Mouse (Mus musculus) testis, adult 2 months (tissue): ENCODE measurements at regions not wholly inside any gene's neighbourhood (a gene's known extent, or its start where the extent isn't known, plus 50 kb on each side); places are given as distances from the start of the nearest gene placed in this dataset.

Experiments used
- H3K27ac ChIP-seq: fragments of 200-500 bp; 2 replicates; pipeline ENCODE4 v1.5.1; 2012; ENCODE audit warnings: low read depth, low read length; ENCODE audit not compliant: control insufficient read depth, insufficient read depth
- H3K27me3 ChIP-seq: fragments of 200-500 bp; 2 replicates; pipeline ENCODE4 v1.6.1; 2012; ENCODE audit warnings: mild to moderate bottlenecking, low read length, moderate library complexity; ENCODE audit not compliant: control insufficient read depth, insufficient read depth
- H3K36me3 ChIP-seq: fragments of 200-500 bp; 2 replicates; pipeline ENCODE4 v1.6.1; 2012; ENCODE audit warnings: mild to moderate bottlenecking, low read length; ENCODE audit not compliant: control insufficient read depth, insufficient read depth
- H3K4me1 ChIP-seq: fragments of 200-500 bp; 2 replicates; pipeline ENCODE4 v1.6.1; 2012; ENCODE audit warnings: low read length; ENCODE audit not compliant: control insufficient read depth, insufficient read depth
- H3K4me3 ChIP-seq: fragments of 200-500 bp; 2 replicates; pipeline ENCODE4 v1.5.1; 2012; ENCODE audit warnings: low read depth, mild to moderate bottlenecking, low read length, moderate library complexity, mixed read lengths; ENCODE audit not compliant: control insufficient read depth
- CTCF ChIP-seq: fragments of 200-500 bp; IDR thresholded peaks from 2 replicates; pipeline ENCODE4 v1.5.1; 2012; ENCODE audit warnings: low read depth, mild to moderate bottlenecking, inconsistent platforms, low read length, moderate library complexity; ENCODE audit not compliant: control insufficient read depth, insufficient read depth, insufficient replicate concordance
- POLR2A ChIP-seq: fragments of 200-500 bp; IDR thresholded peaks from 2 replicates; pipeline ENCODE4 v1.6.1; 2012; ENCODE audit warnings: low read depth, mild to moderate bottlenecking, inconsistent platforms, low read length, moderate library complexity; ENCODE audit not compliant: control insufficient read depth

DNA sequence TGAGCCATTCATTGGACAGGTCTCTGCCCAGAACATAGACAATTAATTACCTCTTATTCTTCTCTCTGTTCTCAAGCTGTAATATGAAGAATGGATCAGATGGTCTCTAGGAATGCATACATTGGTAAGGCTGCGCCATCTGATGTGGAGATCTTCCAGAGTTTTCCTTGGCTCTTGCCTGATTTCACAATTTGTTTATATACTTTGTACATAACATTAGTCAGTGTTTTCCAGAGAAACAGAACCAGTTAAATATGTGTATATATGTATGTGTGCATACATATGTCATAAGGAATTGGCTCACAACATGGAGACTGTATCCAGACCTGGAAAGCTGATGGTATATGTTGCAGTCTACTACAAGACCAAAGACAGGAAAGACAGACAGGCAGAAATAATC lies 198.5 kb upstream of the Vstm2b start:
- TF ChIP-seq POLR2A (no peak), CTCF (no peak)
- no peak overlapping the region for H3K27ac ChIP-seq

DNA sequence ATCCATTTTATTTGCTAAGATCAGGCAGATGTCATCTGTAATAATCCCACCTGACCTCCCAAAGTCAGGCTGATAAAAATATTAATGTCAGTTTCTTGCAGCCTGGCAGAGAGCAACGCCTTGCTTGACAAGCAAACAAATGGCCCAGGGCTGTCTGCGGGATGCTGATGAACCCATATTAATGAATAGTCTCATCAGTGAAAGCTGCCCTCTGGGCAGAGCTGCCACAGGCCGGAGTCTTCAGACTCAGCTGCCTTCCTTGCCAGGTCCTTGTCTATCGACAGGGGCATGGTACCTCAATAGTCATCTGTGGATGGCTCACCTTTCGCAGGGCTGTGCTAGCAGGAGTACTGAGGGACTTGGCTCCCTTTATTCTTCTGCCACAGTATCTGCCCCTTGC lies 197.5 kb upstream of the Vstm2b start:
- no peak overlapping the region for H3K27ac ChIP-seq
- no peaks in the 10 kb centered on the region for H3K36me3 ChIP-seq
- H3K4me1 ChIP-seq, result no peaks in the 10 kb centered on the region
- H3K4me3 ChIP-seq, result no peak overlapping the region
- TF ChIP-seq POLR2A (no peak), CTCF (no peak)
- no peaks in the 10 kb centered on the region for H3K27me3 ChIP-seq

More for the DNA sequence above, 198.5 kb upstream of the Vstm2b start:
- Histone ChIP-seq H3K4me1 (no peaks in the 10 kb centered on the region), H3K36me3 (no peaks in the 10 kb centered on the region), H3K4me3 (no peak overlapping the region), H3K27me3 (no peaks in the 10 kb centered on the region)

DNA sequence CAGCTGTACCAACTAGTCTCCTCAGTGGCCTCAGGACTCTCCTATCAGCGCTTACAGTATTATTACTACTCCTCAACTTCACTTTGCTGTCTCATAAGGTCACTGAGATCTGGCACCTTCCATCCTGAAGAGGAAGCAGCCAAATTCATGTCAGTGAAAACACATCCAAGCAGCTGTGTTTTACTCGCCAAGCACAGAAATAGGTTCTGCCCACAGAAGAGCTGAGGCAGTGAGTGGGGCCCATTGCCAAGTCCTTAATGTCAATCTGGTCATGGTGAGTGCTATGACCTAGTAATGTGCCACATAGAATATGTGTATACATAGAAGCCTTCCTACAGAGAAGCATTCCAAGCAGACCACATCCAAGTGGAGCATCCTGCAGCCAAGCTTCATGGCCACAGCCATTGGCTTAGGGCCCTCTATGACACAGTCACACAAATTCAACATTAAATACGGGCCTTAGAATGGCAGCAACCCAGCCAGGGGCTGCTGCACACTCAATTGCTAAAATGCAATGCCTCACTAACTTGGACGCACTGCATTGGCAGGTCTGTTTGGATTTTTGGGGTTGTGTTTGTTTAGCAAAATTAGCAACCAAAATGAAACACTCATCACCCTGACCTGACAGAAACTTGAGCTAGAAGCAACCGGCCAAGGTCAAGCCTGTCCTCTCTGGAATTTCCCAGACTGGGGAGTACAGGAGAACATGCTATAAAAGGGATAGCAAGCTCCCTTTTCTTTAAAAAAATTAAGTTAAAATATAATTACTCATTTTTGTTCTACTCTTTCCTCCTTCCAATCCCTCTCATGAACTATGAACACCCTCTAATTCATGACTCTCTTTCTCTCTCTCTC lies 195.7 kb upstream of the Vstm2b start:
- Histone ChIP-seq H3K4me3 (no peak overlapping the region), H3K36me3 (no peaks in the 10 kb centered on the region), H3K27ac (no peak overlapping the region), H3K27me3 (no peaks in the 10 kb centered on the region), H3K4me1 (no peaks in the 10 kb centered on the region)
- TF ChIP-seq CTCF, result no peak
- TF ChIP-seq POLR2A, result no peak

DNA sequence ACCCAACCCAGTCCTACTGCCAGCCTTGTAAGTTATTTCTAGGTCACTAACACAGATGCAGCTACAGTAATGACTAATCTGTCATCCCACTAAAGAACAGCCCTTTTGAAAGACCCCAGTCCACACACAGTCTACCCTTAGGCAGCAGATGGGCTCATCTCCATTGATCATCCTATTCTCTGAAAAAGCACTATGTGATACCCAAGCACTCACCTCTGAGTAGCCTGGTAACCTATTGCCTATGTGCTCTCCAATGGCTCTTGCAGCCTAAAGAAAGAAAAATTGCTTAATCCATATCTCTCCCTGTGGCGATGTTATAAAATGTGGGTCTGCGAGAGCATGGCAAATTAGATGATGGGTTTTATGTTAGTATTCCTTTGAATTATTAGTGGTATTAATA lies 189.9 kb upstream of the Vstm2b start:
- no peak overlapping the region for H3K27ac ChIP-seq
- H3K36me3 ChIP-seq, result no peaks in the 10 kb centered on the region
- TF ChIP-seq CTCF (no peak), POLR2A (no peak)
- H3K27me3 ChIP-seq, result no peaks in the 10 kb centered on the region
- no peak overlapping the region for H3K4me3 ChIP-seq
- no peaks in the 10 kb centered on the region for H3K4me1 ChIP-seq

DNA sequence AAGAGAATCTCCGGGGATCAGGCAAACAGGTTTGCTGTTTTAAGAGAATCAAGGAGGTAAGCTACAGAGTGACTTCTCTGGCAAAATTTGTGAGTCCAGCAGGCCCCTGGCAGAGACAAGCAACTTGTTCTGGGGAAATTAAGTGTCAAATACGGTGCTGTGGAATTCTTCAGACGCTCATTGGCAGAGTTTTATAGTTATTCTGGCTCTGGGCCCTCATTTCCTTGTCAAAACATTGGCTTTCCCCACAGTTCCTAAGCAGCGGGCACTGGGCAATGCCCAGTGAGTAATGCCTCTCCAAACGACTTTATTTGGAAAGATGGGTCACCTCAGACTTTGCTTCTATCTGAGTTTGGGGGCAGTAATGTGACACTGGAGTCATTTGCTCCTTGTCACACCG lies 180.1 kb upstream of the Vstm2b start:
- TF ChIP-seq CTCF, result no peak
- TF ChIP-seq POLR2A, result no peak
- Histone ChIP-seq H3K4me1 (no peaks in the 10 kb centered on the region), H3K27me3 (no peaks in the 10 kb centered on the region), H3K27ac (no peak overlapping the region), H3K36me3 (no peaks in the 10 kb centered on the region), H3K4me3 (no peak overlapping the region)

DNA sequence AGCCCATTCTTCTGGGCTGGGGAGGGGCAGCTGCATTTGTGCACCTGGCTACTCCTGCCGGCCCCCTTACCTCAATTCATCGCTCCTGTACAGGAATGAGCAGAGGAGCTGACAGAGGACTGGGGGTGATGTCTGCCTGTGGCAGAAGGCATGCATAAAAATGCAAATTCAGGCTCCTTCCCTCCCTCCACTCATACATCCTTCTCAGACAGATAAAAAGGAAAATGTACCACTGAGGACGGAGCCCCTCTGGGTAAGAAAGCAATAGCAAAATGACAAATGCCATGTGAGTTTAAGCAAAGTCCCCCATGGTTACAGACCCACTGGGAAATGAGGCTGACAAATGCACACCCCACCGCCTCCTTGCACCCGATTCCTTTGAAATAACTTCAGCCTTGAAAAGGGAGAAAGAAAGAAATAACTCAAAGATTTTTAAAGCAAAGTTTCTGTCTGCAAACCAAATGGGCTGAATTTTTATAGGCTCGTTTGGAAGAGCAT lies 161.1 kb upstream of the Vstm2b start:
- Histone ChIP-seq H3K36me3 (no peaks in the 10 kb centered on the region), H3K4me1 (no peaks in the 10 kb centered on the region), H3K27ac (no peak overlapping the region), H3K4me3 (no peak overlapping the region), H3K27me3 (no peaks in the 10 kb centered on the region)
- no peak for TF ChIP-seq POLR2A
- no peak for TF ChIP-seq CTCF

DNA sequence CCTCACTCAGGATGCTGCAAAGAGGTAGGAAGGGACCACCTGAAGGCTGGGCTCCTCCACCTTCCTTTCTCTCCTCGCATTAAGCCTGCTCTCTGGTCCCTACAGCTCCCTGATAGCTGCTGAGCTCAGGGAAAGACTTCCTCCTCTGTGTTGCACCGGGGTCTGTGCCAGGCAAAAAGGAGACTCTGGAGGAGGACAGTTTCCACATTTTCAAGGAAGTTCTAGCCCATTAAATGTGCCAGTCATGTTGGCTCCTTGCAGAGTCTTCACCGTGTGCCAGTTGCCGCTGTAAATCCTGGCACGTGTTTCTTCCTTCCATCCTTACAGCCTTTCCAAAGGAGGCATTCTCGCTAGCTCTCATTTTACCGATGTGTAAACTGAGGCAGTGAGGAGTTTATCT lies 160.6 kb upstream of the Vstm2b start:
- H3K36me3 ChIP-seq, result no peaks in the 10 kb centered on the region
- H3K27me3 ChIP-seq, result no peaks in the 10 kb centered on the region
- no peak for TF ChIP-seq CTCF
- no peak for TF ChIP-seq POLR2A
- H3K4me3 ChIP-seq, result no peak overlapping the region
- H3K27ac ChIP-seq, result no peak overlapping the region
- no peaks in the 10 kb centered on the region; the same call in 1 of the 2 replicates for H3K4me1 ChIP-seq

DNA sequence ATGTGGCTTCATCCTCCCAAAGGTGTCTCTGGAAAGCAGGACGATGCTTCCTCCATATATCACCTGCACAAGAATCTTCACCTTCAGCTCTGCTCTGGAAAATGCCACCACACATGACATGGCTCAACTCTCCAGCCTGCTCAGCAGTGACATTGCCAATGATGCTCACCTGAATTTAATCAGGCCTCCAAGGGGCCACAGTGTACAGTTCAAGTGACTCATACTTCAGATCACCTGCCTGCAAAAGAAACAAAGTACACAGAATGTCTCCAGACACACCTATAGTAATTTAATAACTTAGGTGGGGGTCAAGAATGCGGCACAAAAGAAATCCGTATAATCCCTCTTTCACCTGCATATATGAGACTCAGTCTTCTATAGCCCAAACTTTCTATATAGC lies 160.0 kb upstream of the Vstm2b start:
- no peak for TF ChIP-seq CTCF
- no peak for TF ChIP-seq POLR2A
- H3K4me1 ChIP-seq, result no peaks in the 10 kb centered on the region; the same call in 1 of the 2 replicates
- H3K36me3 ChIP-seq, result no peaks in the 10 kb centered on the region
- no peak overlapping the region for H3K27ac ChIP-seq
- H3K27me3 ChIP-seq, result no peaks in the 10 kb centered on the region
- no peak overlapping the region for H3K4me3 ChIP-seq
